Mouse (Mus musculus): ENCODE measurements around the gene 1700025C18Rik. TPM values are rescaled to one million over a fixed set of nuclear protein-coding genes. Genes with fewer than 3 reads are reported as not detected.

Gene 1700025C18Rik
- total and polyA plus RNA-seq, 3 experiments: not detected

GRCm38 (mm10) chr2:165043090-165043636 lies 47.4 kb downstream of the 1700025C18Rik start:
- Histone ChIP-seq H3K27ac (ENCODE audit: control insufficient read depth, low read depth, low read length) (no peak overlapping the region), H3K9ac (ENCODE audit: control insufficient read depth, low read depth, low read length, poor library complexity, severe bottlenecking) (no peak overlapping the region), H3K4me1 (ENCODE audit: control insufficient read depth in 1 of 2, insufficient read depth in 2 of 2, low read length in 2 of 2) (no peaks in the 10 kb centered on the region), H3K9me3 (replicated peaks; ENCODE audit: insufficient read depth, low read length) (no peaks in the 10 kb centered on the region), H3K27me3 (ENCODE audit: control insufficient read depth in 1 of 2, insufficient read depth in 2 of 2, low read length in 2 of 2) (peaks cover 4% of the 10 kb centered on the region in 2 experiments; a peak in 3 of 4 replicates), H3K79me2 (ENCODE audit: control insufficient read depth, insufficient read depth, low read length, poor library complexity) (no peaks in the 10 kb centered on the region), H3K36me3 (ENCODE audit: control insufficient read depth in 1 of 2, insufficient read depth in 2 of 2, low read length in 2 of 2) (no peaks in the 10 kb centered on the region), H3K4me3 (ENCODE audit: control insufficient read depth in 1 of 2, insufficient read depth in 1 of 2, low read depth in 2 of 2, low read length in 2 of 2) (no peak overlapping the region)
- no peak for DNase-seq (ENCODE audit: low read depth, low spot score)
- TF ChIP-seq USF1 (IDR thresholded peaks at IDR 0.05; ENCODE audit: low read depth, low read length): no peak
- TF ChIP-seq KAT2A (conservative IDR thresholded peaks at IDR 0.05; ENCODE audit: low read depth, low read length): no peak
- TF ChIP-seq TCF12 (IDR thresholded peaks at IDR 0.05; ENCODE audit: low read depth, low read length): no peak
- no peak for TF ChIP-seq CTCF (IDR thresholded peaks at IDR 0.05 in 2 of 3, conservative IDR thresholded peaks at IDR 0.05 in 1 of 3; ENCODE audit: control insufficient read depth in 1 of 3, insufficient read depth in 1 of 3, low read depth in 2 of 3, low read length in 3 of 3, poor library complexity in 1 of 3, severe bottlenecking in 1 of 3)
- no peak for TF ChIP-seq MXI1 (IDR thresholded peaks at IDR 0.05; ENCODE audit: low read depth, low read length)
- TF ChIP-seq ELF1 (IDR thresholded peaks at IDR 0.05; ENCODE audit: low read depth, low read length): no peak

- Histone ChIP-seq H3K79me2 (ENCODE audit: control insufficient read depth, insufficient read depth, low read length, poor library complexity) (no peaks in the 10 kb centered on the region), H3K27me3 (ENCODE audit: control insufficient read depth in 1 of 2, insufficient read depth in 2 of 2, low read length in 2 of 2) (peaks cover 4% of the 10 kb centered on the region in 2 experiments; a peak in 3 of 4 replicates), H3K9me3 (replicated peaks; ENCODE audit: insufficient read depth, low read length) (no peaks in the 10 kb centered on the region), H3K4me3 (ENCODE audit: control insufficient read depth in 1 of 2, insufficient read depth in 1 of 2, low read depth in 2 of 2, low read length in 2 of 2) (no peak overlapping the region), H3K4me1 (ENCODE audit: control insufficient read depth in 1 of 2, insufficient read depth in 2 of 2, low read length in 2 of 2) (no peaks in the 10 kb centered on the region), H3K9ac (ENCODE audit: control insufficient read depth, low read depth, low read length, poor library complexity, severe bottlenecking) (no peak overlapping the region), H3K27ac (ENCODE audit: control insufficient read depth, low read depth, low read length) (no peak overlapping the region), H3K36me3 (ENCODE audit: control insufficient read depth in 1 of 2, insufficient read depth in 2 of 2, low read length in 2 of 2) (no peaks in the 10 kb centered on the region)
- no peak for DNase-seq (ENCODE audit: low read depth, low spot score)
- no peak for TF ChIP-seq BHLHE40 (IDR thresholded peaks at IDR 0.05; ENCODE audit: borderline replicate concordance, low read depth, low read length)
- no peak for TF ChIP-seq POLR2AphosphoS2 (IDR thresholded peaks at IDR 0.05; ENCODE audit: low read length)
- TF ChIP-seq HCFC1 (IDR thresholded peaks at IDR 0.05; ENCODE audit: low read depth, low read length): no peak
- TF ChIP-seq SMC3 (IDR thresholded peaks at IDR 0.05; ENCODE audit: low read depth, low read length): no peak
- TF ChIP-seq NRF1 (IDR thresholded peaks at IDR 0.05; ENCODE audit: insufficient read depth, low read depth, low read length, poor library complexity, severe bottlenecking): no peak
- no peak for TF ChIP-seq EP300 (IDR thresholded peaks at IDR 0.05; ENCODE audit: low read depth in 1 of 2, low read length in 2 of 2)
- TF ChIP-seq ETS1 (IDR thresholded peaks at IDR 0.05; ENCODE audit: low read depth, low read length): no peak
- TF ChIP-seq TCF12 (IDR thresholded peaks at IDR 0.05; ENCODE audit: low read depth, low read length): no peak
Observed at GRCm38 (mm10) chr2:165042126-165042525, 48.4 kb downstream of the 1700025C18Rik start.

GRCm38 (mm10) chr2:165037415-165037814 lies 53.1 kb downstream of the 1700025C18Rik start:
- Histone ChIP-seq H3K79me2 (ENCODE audit: control insufficient read depth, insufficient read depth, low read length, poor library complexity) (peaks cover 22% of the 10 kb centered on the region), H3K4me3 (ENCODE audit: control insufficient read depth in 1 of 2, insufficient read depth in 1 of 2, low read depth in 2 of 2, low read length in 2 of 2) (no peak overlapping the region), H3K36me3 (ENCODE audit: control insufficient read depth in 1 of 2, insufficient read depth in 2 of 2, low read length in 2 of 2) (peaks cover 0 to 18% of the 10 kb centered on the region in 2 experiments; a peak in 3 of 4 replicates), H3K27ac (ENCODE audit: control insufficient read depth, low read depth, low read length) (no peak overlapping the region), H3K9me3 (replicated peaks; ENCODE audit: insufficient read depth, low read length) (no peaks in the 10 kb centered on the region), H3K4me1 (ENCODE audit: control insufficient read depth in 1 of 2, insufficient read depth in 2 of 2, low read length in 2 of 2) (peaks cover 3 to 11% of the 10 kb centered on the region in 2 experiments), H3K27me3 (ENCODE audit: control insufficient read depth in 1 of 2, insufficient read depth in 2 of 2, low read length in 2 of 2) (peaks cover 4% of the 10 kb centered on the region in 2 experiments; a peak in 3 of 4 replicates), H3K9ac (ENCODE audit: control insufficient read depth, low read depth, low read length, poor library complexity, severe bottlenecking) (no peak overlapping the region)
- no peak for TF ChIP-seq MEF2A (IDR thresholded peaks at IDR 0.05; ENCODE audit: extremely low read depth, insufficient replicate concordance, low read depth, low read length, poor library complexity, severe bottlenecking)
- no peak for TF ChIP-seq ZKSCAN1 (IDR thresholded peaks at IDR 0.05; ENCODE audit: low read depth, low read length)
- TF ChIP-seq SIN3A (IDR thresholded peaks at IDR 0.05; ENCODE audit: low read length): no peak
- no peak for TF ChIP-seq TCF12 (IDR thresholded peaks at IDR 0.05; ENCODE audit: low read depth, low read length)
- TF ChIP-seq RCOR1 (IDR thresholded peaks at IDR 0.05; ENCODE audit: low read depth, low read length): no peak
- no peak for TF ChIP-seq MAZ (IDR thresholded peaks at IDR 0.05; ENCODE audit: low read depth, low read length)
- no peak for TF ChIP-seq KAT2A (conservative IDR thresholded peaks at IDR 0.05; ENCODE audit: low read depth, low read length)
- DNase-seq (ENCODE audit: low read depth, low spot score): no peak

Measured in MEL (cell line).